Mouse (Mus musculus) retina, postnatal 1 day (tissue): ENCODE data around the gene Olfr803.

Source experiments
- DNase-seq: peaks from one replicate; pipeline ENCODE4 v3.0.0-alpha.2; 2012

Gene Olfr803

DNA sequence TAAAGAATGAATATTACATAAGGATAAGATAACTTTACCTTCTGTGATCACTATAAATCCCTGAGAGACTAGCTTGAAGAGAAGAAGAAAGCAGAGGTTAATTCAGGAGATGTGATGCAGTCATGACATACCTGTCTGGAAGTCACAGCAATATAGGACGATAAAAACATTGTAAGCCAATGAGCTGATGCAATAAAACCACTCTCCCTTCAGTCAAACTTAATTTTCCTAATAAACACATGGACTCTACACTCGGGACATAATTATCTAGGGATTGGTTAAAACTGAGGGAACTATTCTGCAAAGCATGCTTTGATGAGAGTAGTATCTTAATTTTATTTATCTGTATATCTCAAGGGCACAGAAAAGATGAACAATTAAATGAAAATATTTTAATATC is at the start of gene Olfr803:
Gene Olfr803 (minus strand): TSS at position 101 of the 400 bp plus-strand sequence.
- no peak for DNase-seq

GRCm38 (mm10) chr10:129741821-129742220 is 47.7 kb upstream of the Olfr803 start, which contains the start of gene Olfr806:
Olfr806 (minus strand) TSS chr10:129741921.
- no peak for DNase-seq

- DNase-seq: no peak
Observed at GRCm38 (mm10) chr10:129729275-129729674, 35.2 kb upstream of the Olfr803 start, which contains the start of gene Olfr805. Olfr805 (minus strand) TSS chr10:129729375.

GRCm38 (mm10) chr10:129702910-129703309 is 8.8 kb upstream of the Olfr803 start, which contains the start of gene Olfr804:
Olfr804 (plus strand) TSS chr10:129703210.
- no peak for DNase-seq

- DNase-seq: no peak
Observed at GRCm38 (mm10) chr10:129688069-129688468, 6.0 kb downstream of the Olfr803 start, which contains the start of gene Olfr802. Olfr802 (minus strand) TSS chr10:129688169.

GRCm38 (mm10) chr10:129673765-129674164 is 20.3 kb downstream of the Olfr803 start, which contains the start of gene Olfr801:
Olfr801 (minus strand) TSS chr10:129673865.
- no peak for DNase-seq

- no peak for DNase-seq
Observed at GRCm38 (mm10) chr10:129657394-129657793, 36.7 kb downstream of the Olfr803 start, which contains the start of gene Olfr800. Olfr800 (plus strand) TSS chr10:129657694.

GRCm38 (mm10) chr10:129651763-129652162 is 42.3 kb downstream of the Olfr803 start:
- no peak for DNase-seq
